Mouse (Mus musculus): ENCODE measurements at regions not wholly inside any gene's neighbourhood (a gene's known extent, or its start where the extent isn't known, plus 50 kb on each side); places are given as distances from the start of the nearest gene placed in this dataset.

- Histone ChIP-seq H3K9me3 (ENCODE audit: control insufficient read depth, low read length) (no peaks in the 10 kb centered on the region), H3K9ac (ENCODE audit: low read depth, low read length) (no peak overlapping the region), H3K27ac (ENCODE audit: low read length) (no peak overlapping the region), H3K27me3 (replicated peaks; ENCODE audit: control insufficient read depth, insufficient read depth, low read length) (no peaks in the 10 kb centered on the region), H3K4me1 (ENCODE audit: control insufficient read depth, insufficient read depth, low read length) (no peaks in the 10 kb centered on the region), H3K4me3 (ENCODE audit: low read length) (no peak overlapping the region), H3K36me3 (ENCODE audit: control insufficient read depth, insufficient read depth, low read length) (no peaks in the 10 kb centered on the region), H3K4me2 (ENCODE audit: low read depth, low read length) (no peak overlapping the region)
- 0% methylated on average over 1 of the region's 1 CpGs for WGBS
- no peak for ATAC-seq
Measured at GRCm38 (mm10) chr10:51792030-51792429, 114.5 kb downstream of the Rfx6 start.

- Histone ChIP-seq H3K9me3 (ENCODE audit: control insufficient read depth, low read length) (no peaks in the 10 kb centered on the region), H3K4me3 (ENCODE audit: low read length) (no peak overlapping the region), H3K4me1 (ENCODE audit: control insufficient read depth, insufficient read depth, low read length) (no peaks in the 10 kb centered on the region), H3K4me2 (ENCODE audit: low read depth, low read length) (no peak overlapping the region), H3K36me3 (ENCODE audit: control insufficient read depth, insufficient read depth, low read length) (no peaks in the 10 kb centered on the region), H3K27ac (ENCODE audit: low read length) (no peak overlapping the region), H3K27me3 (replicated peaks; ENCODE audit: control insufficient read depth, insufficient read depth, low read length) (no peaks in the 10 kb centered on the region), H3K9ac (ENCODE audit: low read depth, low read length) (no peak overlapping the region)
- WGBS: 87% methylated on average over 7 of the region's 7 CpGs
- ATAC-seq: no peak
Measured at GRCm38 (mm10) chr10:51793876-51794275, 116.3 kb downstream of the Rfx6 start.

- Histone ChIP-seq H3K9ac (ENCODE audit: low read depth, low read length) (no peak overlapping the region), H3K9me3 (ENCODE audit: control insufficient read depth, low read length) (no peaks in the 10 kb centered on the region), H3K36me3 (ENCODE audit: control insufficient read depth, insufficient read depth, low read length) (no peaks in the 10 kb centered on the region), H3K4me1 (ENCODE audit: control insufficient read depth, insufficient read depth, low read length) (no peaks in the 10 kb centered on the region), H3K27me3 (replicated peaks; ENCODE audit: control insufficient read depth, insufficient read depth, low read length) (no peaks in the 10 kb centered on the region), H3K4me2 (ENCODE audit: low read depth, low read length) (no peak overlapping the region), H3K4me3 (ENCODE audit: low read length) (no peak overlapping the region), H3K27ac (ENCODE audit: low read length) (no peak overlapping the region)
- WGBS: 66% methylated on average over 1 of the region's 1 CpGs
- ATAC-seq: no peak
Measured at GRCm38 (mm10) chr10:51816626-51817025, 139.1 kb downstream of the Rfx6 start.

- no peak for ATAC-seq
- Histone ChIP-seq H3K27ac (ENCODE audit: low read length) (no peak overlapping the region), H3K27me3 (replicated peaks; ENCODE audit: control insufficient read depth, insufficient read depth, low read length) (no peaks in the 10 kb centered on the region), H3K9ac (ENCODE audit: low read depth, low read length) (no peak overlapping the region), H3K9me3 (ENCODE audit: control insufficient read depth, low read length) (no peaks in the 10 kb centered on the region), H3K4me2 (ENCODE audit: low read depth, low read length) (no peak overlapping the region), H3K36me3 (ENCODE audit: control insufficient read depth, insufficient read depth, low read length) (no peaks in the 10 kb centered on the region), H3K4me3 (ENCODE audit: low read length) (no peak overlapping the region), H3K4me1 (ENCODE audit: control insufficient read depth, insufficient read depth, low read length) (no peaks in the 10 kb centered on the region)
- WGBS: 91% methylated on average over 2 of the region's 2 CpGs
Measured at GRCm38 (mm10) chr10:51823900-51824299, 146.3 kb downstream of the Rfx6 start.

- Histone ChIP-seq H3K4me2 (ENCODE audit: low read depth, low read length) (no peak overlapping the region), H3K9me3 (ENCODE audit: control insufficient read depth, low read length) (no peaks in the 10 kb centered on the region), H3K4me1 (ENCODE audit: control insufficient read depth, insufficient read depth, low read length) (no peaks in the 10 kb centered on the region), H3K27me3 (replicated peaks; ENCODE audit: control insufficient read depth, insufficient read depth, low read length) (no peaks in the 10 kb centered on the region), H3K9ac (ENCODE audit: low read depth, low read length) (no peak overlapping the region), H3K27ac (ENCODE audit: low read length) (no peak overlapping the region), H3K36me3 (ENCODE audit: control insufficient read depth, insufficient read depth, low read length) (no peaks in the 10 kb centered on the region), H3K4me3 (ENCODE audit: low read length) (no peak overlapping the region)
- ATAC-seq: no peak
- WGBS: 82% methylated on average over 6 of the region's 6 CpGs
Measured at GRCm38 (mm10) chr10:51826431-51826964, 148.9 kb downstream of the Rfx6 start.

DNA sequence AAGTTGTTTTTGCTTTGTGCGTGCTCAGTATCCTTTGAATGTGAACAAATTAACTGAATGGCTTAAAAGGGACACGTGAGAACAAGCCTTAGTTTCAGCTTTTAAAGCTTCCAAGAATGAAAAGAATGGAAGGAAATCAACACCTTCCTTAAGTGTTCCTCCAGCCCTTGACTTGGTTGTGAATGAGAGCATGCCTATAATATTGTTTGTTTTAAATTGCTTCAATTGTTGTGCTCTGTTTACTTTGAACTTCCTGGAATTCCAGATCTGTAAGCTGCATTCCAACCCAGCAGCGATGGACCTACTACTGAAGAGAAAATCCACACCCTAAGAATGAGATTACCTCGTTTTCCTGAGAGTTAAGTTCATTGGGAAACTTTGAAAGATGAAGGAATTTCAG is 154.9 kb downstream of the Rfx6 start:
- H3K4me1 ChIP-seq (ENCODE audit: control insufficient read depth, insufficient read depth, low read length): no peaks in the 10 kb centered on the region
- ATAC-seq: no peak
- no peak overlapping the region for H3K4me3 ChIP-seq (ENCODE audit: low read length)
- no peaks in the 10 kb centered on the region for H3K27me3 ChIP-seq (replicated peaks; ENCODE audit: control insufficient read depth, insufficient read depth, low read length)
- H3K9ac ChIP-seq (ENCODE audit: low read depth, low read length): no peak overlapping the region
- no peak overlapping the region for H3K27ac ChIP-seq (ENCODE audit: low read length)
- H3K36me3 ChIP-seq (ENCODE audit: control insufficient read depth, insufficient read depth, low read length): no peaks in the 10 kb centered on the region
- WGBS: 34% methylated on average over 4 of the region's 4 CpGs
- no peak overlapping the region for H3K4me2 ChIP-seq (ENCODE audit: low read depth, low read length)
- H3K9me3 ChIP-seq (ENCODE audit: control insufficient read depth, low read length): no peaks in the 10 kb centered on the region

DNA sequence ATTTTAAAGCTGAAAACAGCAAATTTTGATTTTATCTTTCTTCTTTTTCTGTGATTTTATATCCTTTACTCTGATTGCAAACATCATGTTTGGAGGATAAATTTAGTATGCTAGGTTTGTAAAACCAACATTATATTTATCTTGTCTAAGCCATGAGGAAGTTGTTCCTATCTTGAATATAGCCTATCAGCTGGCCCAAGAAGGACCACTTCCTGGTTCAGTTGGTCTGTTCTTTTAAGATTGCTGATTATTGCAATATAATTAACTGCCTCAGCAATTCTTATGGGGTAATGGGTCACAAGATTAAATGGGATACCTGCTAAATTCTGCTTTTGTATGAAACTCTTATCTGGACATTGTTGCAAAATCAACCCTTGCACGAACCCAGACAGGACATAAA is 165.5 kb downstream of the Rfx6 start:
- H3K36me3 ChIP-seq (ENCODE audit: control insufficient read depth, insufficient read depth, low read length): no peaks in the 10 kb centered on the region
- no peak for ATAC-seq
- no peaks in the 10 kb centered on the region for H3K9me3 ChIP-seq (ENCODE audit: control insufficient read depth, low read length)
- H3K4me3 ChIP-seq (ENCODE audit: low read length): no peak overlapping the region
- WGBS: 72% methylated on average over 1 of the region's 1 CpGs
- H3K4me2 ChIP-seq (ENCODE audit: low read depth, low read length): no peak overlapping the region
- no peak overlapping the region for H3K27ac ChIP-seq (ENCODE audit: low read length)
- H3K9ac ChIP-seq (ENCODE audit: low read depth, low read length): no peak overlapping the region
- no peaks in the 10 kb centered on the region for H3K27me3 ChIP-seq (replicated peaks; ENCODE audit: control insufficient read depth, insufficient read depth, low read length)
- H3K4me1 ChIP-seq (ENCODE audit: control insufficient read depth, insufficient read depth, low read length): no peaks in the 10 kb centered on the region

GRCm38 (mm10) chr10:51846287-51846686 is 168.7 kb downstream of the Rfx6 start:
- no peaks in the 10 kb centered on the region for H3K4me1 ChIP-seq (ENCODE audit: control insufficient read depth, insufficient read depth, low read length)
- H3K36me3 ChIP-seq (ENCODE audit: control insufficient read depth, insufficient read depth, low read length): no peaks in the 10 kb centered on the region
- H3K4me3 ChIP-seq (ENCODE audit: low read length): no peak overlapping the region
- WGBS: 64% methylated on average over 4 of the region's 4 CpGs
- no peak for ATAC-seq
- H3K4me2 ChIP-seq (ENCODE audit: low read depth, low read length): no peak overlapping the region
- H3K27me3 ChIP-seq (replicated peaks; ENCODE audit: control insufficient read depth, insufficient read depth, low read length): no peaks in the 10 kb centered on the region
- H3K9me3 ChIP-seq (ENCODE audit: control insufficient read depth, low read length): no peaks in the 10 kb centered on the region
- no peak overlapping the region for H3K9ac ChIP-seq (ENCODE audit: low read depth, low read length)
- H3K27ac ChIP-seq (ENCODE audit: low read length): no peak overlapping the region

GRCm38 (mm10) chr10:51869409-51869808 is 152.9 kb upstream of the Vgll2 start:
- no peak overlapping the region for H3K27ac ChIP-seq (ENCODE audit: low read length)
- no peaks in the 10 kb centered on the region for H3K27me3 ChIP-seq (replicated peaks; ENCODE audit: control insufficient read depth, insufficient read depth, low read length)
- no peak overlapping the region for H3K9ac ChIP-seq (ENCODE audit: low read depth, low read length)
- H3K4me1 ChIP-seq (ENCODE audit: control insufficient read depth, insufficient read depth, low read length): no peaks in the 10 kb centered on the region
- H3K4me3 ChIP-seq (ENCODE audit: low read length): no peak overlapping the region
- H3K36me3 ChIP-seq (ENCODE audit: control insufficient read depth, insufficient read depth, low read length): no peaks in the 10 kb centered on the region
- ATAC-seq: no peak
- 72% methylated on average over 3 of the region's 3 CpGs for WGBS
- H3K4me2 ChIP-seq (ENCODE audit: low read depth, low read length): no peak overlapping the region
- no peaks in the 10 kb centered on the region for H3K9me3 ChIP-seq (ENCODE audit: control insufficient read depth, low read length)

GRCm38 (mm10) chr10:51911066-51911691 is 111.1 kb upstream of the Vgll2 start:
- Histone ChIP-seq H3K9me3 (ENCODE audit: control insufficient read depth, low read length) (no peaks in the 10 kb centered on the region), H3K36me3 (ENCODE audit: control insufficient read depth, insufficient read depth, low read length) (no peaks in the 10 kb centered on the region), H3K4me1 (ENCODE audit: control insufficient read depth, insufficient read depth, low read length) (no peaks in the 10 kb centered on the region), H3K4me3 (ENCODE audit: low read length) (no peak overlapping the region), H3K27ac (ENCODE audit: low read length) (no peak overlapping the region), H3K9ac (ENCODE audit: low read depth, low read length) (no peak overlapping the region), H3K4me2 (ENCODE audit: low read depth, low read length) (no peak overlapping the region), H3K27me3 (replicated peaks; ENCODE audit: control insufficient read depth, insufficient read depth, low read length) (no peaks in the 10 kb centered on the region)
- ATAC-seq: no peak
- 60% methylated on average over 10 of the region's 10 CpGs for WGBS

Data from intestine, embryonic 16.5 days (tissue).